Mouse (Mus musculus) fat pad, adult 2 months (tissue): ENCODE data around the gene Ptprf.
A peak's percentile ranks its signal among the peaks of the same experiment; 100 is the strongest.

ENCODE experiments used
- DNase-seq: peaks from one replicate; pipeline ENCODE4 v3.0.0-alpha.2; 2011; ENCODE audit warnings: low read depth, low spot score; ENCODE audit errors: extremely low read depth

The Ptprf gene

DNA sequence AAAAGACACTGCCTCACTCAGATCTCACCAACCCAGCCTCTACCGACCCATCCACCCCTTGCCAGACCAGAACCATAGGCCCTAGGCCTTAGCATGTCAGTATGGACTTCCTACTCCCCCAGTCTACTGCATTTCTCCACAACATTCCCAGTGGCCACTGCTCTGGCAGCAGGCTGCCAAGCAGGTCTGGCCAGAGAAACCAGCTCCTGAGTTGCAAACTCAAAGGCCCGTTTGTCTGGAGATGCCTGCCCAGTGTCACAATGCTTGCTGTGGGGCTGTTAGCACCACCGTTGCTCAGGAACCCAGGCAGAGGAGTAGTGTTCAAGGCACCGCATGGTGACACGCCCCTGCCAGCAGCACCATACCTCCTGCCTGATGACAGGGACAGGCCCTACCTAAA is 5.0 kb downstream of the Ptprf start:
- DNase-seq: peak; percentile 91

GRCm38 (mm10) chr4:118282182-118282562 is 9.0 kb downstream of the Ptprf start:
- no peak for DNase-seq

- DNase-seq: no peak
Observed at GRCm38 (mm10) chr4:118281444-118282181, 9.6 kb downstream of the Ptprf start.

DNA sequence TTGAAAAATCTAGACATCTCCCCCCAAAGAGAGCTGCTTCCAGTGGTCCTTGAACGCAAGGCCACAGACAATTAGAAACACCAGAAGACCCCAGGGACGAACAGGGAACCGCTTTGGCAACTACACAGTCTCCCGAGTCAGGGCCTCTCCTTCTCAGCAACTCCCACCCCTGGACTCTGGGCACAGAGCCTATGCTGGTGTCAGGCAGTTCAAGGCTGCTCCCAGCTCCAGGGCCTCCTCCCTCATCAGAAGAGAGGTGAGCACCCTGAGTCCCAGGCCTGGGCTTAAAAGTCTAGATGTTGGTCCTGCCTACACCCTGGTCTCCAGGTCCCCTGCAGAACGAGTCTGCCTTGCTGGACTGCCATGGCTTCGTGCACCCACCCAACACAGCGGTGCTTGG is 10.7 kb downstream of the Ptprf start:
- no peak for DNase-seq

- peak; percentile 91 for DNase-seq
Observed at GRCm38 (mm10) chr4:118276520-118277232, 14.5 kb downstream of the Ptprf start.

- no peak for DNase-seq
Observed at GRCm38 (mm10) chr4:118275601-118276519, 15.3 kb downstream of the Ptprf start.

DNA sequence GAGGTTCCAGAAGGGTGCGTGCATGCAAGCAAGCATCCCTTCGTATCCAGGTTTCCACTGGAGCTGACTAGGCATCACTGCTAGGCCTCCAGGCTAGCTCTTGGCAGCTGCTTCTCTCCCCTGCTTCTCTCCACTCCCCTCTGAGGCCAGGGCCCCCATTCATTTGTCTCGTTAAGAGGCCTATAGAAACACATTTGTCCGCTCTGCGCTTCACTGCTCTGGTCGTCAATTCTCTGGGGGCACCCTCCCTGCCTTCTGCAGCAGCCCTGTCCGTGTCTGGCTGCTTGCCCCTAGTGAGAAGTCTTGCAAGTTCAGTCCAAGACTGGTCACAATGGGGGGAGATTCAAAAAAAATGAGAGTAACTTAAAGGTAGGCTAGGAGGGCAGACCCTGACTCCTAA is 16.7 kb downstream of the Ptprf start:
- DNase-seq: no peak

- no peak for DNase-seq
Observed at GRCm38 (mm10) chr4:118273998-118274397, 17.2 kb downstream of the Ptprf start.

GRCm38 (mm10) chr4:118273545-118273944 is 17.7 kb downstream of the Ptprf start:
- no peak for DNase-seq

GRCm38 (mm10) chr4:118272871-118273270 is 18.3 kb downstream of the Ptprf start:
- no peak for DNase-seq

DNA sequence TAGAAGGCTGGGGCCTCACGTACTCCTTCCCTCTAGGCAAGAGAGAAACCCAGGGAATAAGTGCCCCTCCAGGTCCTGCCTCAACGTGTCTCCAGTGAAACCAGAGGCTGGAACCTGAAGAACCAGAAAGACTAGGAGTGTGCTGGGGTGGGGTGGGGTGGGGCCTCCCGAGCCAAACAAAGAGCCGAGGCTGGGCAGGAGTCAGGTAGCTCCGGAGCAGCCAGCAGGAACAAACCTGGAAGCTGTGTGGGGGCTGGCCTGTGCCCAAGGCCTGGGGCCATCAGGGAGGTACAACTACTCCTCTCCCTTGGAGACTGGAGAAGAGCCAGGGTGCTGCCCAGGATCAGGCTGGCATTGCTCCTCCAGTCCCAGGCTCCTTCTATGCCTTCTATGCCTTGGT is 18.9 kb downstream of the Ptprf start:
- peak; percentile 91 for DNase-seq

- peak; percentile 99 for DNase-seq
Observed at GRCm38 (mm10) chr4:118271556-118272074, 19.6 kb downstream of the Ptprf start.

DNA sequence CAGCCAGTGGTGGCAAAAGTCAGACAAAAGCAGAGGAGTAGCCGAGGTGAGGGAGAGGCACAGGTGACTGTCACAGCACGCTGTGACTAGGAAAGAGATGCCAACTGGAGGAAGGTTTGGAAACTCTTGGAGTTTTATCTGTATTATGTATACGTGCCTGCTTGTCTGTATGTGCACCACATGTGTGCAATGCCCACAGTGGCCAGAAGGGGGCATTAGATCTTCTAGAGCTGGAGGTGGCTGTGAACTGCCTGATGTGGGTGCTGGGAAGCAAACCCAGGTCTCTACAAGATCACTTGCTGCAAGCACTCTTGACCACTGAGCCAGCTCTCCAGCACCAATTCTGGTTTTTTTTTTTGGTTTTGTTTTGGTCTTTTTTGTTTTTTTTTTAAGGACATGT is 20.5 kb downstream of the Ptprf start:
- DNase-seq: no peak

- DNase-seq: no peak
Observed at GRCm38 (mm10) chr4:118269999-118270398, 21.2 kb downstream of the Ptprf start.

DNA sequence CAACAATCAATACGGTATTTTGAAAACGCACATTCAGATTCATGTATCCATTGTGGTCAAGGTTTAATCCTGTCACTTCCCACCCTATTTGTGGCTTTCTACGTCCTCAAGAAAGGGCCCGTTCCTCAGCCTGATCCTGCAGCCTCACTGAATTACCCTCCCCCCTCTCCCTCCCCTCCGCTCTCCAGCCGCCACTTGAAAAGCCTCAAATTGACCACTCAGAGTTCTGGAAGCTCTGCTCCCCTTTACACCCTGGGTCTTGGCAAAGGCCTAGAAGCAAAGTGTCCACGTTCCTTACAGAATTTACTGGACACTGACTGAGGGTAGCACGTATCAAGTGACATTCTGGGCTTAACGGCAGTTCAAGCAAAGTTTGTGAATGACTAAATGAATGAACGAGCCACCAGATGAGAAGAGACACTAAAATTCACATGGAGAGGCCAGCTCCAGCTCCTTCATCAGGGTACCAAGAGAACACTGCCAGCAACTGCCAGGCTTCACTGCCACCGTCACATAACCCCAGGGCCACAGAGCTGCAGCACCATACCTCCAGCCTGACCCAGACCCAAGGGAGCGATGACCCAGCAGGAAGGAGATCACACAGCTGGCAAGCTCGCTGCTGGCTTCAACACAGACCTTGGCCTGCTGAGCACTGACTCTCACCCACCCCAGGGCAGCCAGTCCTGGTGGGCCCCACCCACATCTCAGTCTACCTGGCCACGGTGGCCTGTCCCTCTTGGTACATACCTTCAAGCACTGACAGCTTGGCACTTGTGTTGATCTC is 22.6 kb downstream of the Ptprf start:
- DNase-seq: no peak

DNA sequence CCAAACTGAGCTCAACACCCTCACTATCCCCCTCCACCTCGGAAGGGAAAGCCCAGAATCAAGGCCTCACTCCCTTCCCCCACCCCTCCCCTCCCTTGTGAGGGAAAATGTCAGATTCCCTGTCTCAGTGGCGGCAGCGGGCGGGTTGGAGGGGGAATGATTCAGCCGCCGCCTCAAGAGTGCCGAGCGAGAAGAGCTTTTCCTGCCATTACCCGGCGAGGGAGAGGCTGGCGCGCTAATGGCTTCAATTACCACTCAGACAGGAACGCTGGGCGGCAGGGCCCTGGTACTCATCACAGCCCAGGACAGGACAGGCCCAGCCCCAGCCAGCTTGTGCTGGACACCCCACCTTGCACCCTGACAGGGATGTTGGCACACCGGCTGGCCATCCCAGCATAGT is 25.6 kb downstream of the Ptprf start:
- no peak for DNase-seq

- DNase-seq: no peak
Observed at GRCm38 (mm10) chr4:118261771-118262473, 29.3 kb downstream of the Ptprf start.

- DNase-seq: no peak
Observed at GRCm38 (mm10) chr4:118261291-118261690, 29.9 kb downstream of the Ptprf start.

DNA sequence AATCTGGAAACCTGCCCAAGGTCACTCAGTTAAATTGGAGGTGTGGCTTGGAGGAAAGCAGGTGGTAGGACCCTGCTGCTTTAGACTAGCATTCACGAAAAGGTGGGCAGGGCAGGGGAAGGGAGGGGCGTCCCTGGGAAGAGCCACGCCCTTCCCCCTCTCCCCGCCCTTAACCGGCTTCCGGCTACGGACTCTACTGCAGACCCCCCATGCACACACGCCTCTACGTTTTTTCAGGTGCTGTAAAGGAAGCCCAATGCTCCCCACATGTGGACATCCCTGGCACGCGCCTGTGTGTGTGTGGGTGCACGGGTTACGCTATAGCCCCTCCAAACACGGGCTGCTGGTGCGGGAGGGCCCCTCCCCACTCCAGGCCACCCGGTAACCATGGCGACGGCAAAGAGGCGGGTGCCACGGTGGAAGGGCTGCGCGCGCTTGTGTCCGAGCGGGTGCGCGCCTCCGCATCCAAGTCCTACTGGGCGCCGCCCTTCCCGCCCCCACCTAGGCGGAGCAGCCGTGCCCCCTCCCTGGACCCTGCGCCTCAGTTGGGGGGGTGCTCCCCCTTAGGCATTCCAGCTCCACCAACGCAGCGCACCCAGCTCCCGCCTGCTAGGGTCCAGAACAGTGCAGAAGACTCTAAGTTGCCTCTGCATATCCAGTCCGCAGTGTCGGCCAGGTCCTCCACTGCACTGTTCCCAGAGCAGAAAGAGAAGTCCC is 30.5 kb downstream of the Ptprf start:
- DNase-seq: no peak
